Mouse (Mus musculus) retina, embryonic 14.5 days (tissue): ENCODE measurements around the gene Dctpp1.

Source experiments
- DNase-seq: peaks from one replicate; pipeline ENCODE4 v3.0.0-alpha.2; 2015; ENCODE audit warnings: low spot score

Dctpp1 gene

GRCm38 (mm10) chr7:127208553-127209438, 51.7 kb downstream of the Dctpp1 start, which contains the start of gene Mylpf:
Gene Mylpf (plus strand): TSS chr7:127208890.
- peak; percentile 97 for DNase-seq

DNA sequence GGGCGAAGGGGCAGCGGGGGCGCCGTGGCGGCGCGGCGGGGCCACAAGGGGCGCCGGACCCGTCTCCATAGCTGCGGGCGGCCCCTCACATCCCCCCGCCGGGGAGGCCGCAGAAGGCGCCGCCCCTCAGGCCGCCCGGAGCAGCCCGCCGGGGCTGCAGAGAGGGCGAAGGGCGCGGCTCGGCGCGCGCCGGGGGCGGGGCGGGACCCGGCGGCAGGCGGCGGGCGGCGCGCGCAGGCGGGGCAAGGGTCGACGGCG, 52.3 kb downstream of the Dctpp1 start, which contains the start of gene Tbc1d10b:
TSS of gene Tbc1d10b (minus strand) at position 174 of the 258 bp plus-strand sequence.
- DNase-seq, result no peak

DNA sequence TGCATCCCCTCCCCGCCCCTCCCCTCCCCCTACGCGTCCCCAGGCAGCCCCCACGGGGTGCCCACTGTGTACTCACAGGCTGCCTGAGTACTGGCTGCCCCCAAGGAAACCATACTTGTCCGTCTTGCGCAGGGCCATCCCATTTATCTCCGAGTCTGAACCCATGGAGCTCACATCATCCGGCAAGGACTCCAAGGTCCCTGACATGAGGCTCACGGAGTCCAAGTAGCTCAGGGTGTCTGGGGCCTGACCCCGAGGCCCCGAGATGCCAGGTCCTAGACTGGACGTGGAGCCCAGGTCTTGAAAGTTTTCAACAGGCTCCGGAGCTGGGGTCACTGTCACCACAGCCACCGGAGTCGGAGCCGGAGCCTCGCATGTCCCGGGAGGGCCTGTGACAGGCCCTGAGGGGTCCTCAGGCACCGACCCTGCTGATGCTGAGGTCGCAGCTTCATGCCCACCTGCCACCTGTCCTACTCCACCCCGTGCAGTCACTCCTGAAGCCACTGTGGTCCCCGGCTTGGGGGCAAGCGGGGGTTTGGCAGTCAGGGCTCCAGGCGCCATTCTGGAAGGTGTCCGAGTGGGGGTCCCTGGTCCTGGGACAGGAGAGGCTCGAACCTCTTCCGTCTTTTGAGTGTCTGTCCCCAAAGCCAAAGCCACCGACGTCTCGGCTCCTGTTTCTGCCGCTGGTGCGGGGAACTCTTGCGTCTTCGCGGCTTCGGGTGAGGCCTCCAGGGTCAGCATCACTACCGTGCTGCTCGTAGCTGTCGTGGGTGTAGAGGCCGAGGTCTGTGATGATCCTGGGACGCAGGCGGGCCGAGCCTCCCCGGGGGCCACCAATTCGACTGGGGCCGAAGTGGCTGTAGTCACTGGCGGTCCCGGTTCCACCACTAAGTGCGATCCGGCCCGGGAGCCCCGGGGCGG, 52.9 kb downstream of the Dctpp1 start:
- no peak for DNase-seq
